Mouse (Mus musculus) adrenal gland, postnatal 0 days (tissue): ENCODE data around the gene Col12a1. TPM values are rescaled to one million over a fixed set of nuclear protein-coding genes. Genes with fewer than 3 reads are reported as not detected.

Source experiments
- polyA plus RNA-seq: library from polyadenylated mRNA; unstranded; fragments of >200 nt; fragmentation: Nextera tagmentation; extraction: Ambion mirVana; gene quantifications from 2 replicates; pipeline ENCODE4 v1.2.1, GENCODE M21; 2015

The Col12a1 gene
- 55.4 and 110 TPM in 2 replicates for polyA plus RNA-seq

DNA sequence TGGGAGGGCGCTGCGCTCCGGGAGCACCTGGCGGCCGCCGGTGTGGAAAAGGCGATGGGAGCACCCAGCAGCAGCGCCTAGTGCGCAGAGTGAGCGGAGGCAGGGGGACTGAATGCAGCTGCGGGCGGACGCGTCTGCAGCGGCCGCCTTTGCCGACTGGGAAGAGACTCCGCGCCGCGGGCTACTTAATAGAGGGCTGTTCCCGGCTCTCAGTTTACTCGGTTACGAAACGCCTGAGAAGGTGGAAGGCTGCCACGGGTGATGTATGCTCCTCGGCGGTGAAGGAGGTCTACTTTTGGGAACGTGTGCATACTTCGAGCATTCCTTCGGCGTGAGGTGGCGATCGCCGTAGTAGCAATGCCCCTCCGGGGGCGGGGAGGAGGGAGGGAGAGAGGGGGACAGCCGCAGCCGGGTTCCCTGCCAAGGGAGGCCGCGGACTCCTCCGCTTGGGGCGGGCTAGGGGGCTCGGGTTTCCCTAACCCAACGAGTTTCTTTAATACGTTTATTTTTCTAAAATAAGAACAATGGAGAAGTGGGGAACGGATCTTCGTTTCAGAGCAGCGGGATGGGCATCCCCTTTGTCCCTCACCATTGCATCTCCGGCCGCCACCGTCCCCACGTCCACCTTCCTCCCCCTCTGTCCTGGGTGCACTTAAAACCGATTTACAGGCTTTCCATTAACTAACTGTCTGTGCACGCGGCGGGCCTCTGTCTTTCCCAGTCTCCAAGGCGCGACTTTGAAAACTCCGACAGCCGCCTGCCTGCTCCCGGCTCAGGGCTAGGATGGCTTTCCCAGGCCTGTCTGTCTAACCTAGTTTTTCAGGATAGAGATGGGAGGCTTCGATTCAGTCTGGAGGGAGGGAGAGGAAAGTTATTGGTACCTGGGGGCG, at the start of gene Col12a1:
Col12a1 (minus strand) TSS at position 351 of the 890 bp plus-strand sequence.

DNA sequence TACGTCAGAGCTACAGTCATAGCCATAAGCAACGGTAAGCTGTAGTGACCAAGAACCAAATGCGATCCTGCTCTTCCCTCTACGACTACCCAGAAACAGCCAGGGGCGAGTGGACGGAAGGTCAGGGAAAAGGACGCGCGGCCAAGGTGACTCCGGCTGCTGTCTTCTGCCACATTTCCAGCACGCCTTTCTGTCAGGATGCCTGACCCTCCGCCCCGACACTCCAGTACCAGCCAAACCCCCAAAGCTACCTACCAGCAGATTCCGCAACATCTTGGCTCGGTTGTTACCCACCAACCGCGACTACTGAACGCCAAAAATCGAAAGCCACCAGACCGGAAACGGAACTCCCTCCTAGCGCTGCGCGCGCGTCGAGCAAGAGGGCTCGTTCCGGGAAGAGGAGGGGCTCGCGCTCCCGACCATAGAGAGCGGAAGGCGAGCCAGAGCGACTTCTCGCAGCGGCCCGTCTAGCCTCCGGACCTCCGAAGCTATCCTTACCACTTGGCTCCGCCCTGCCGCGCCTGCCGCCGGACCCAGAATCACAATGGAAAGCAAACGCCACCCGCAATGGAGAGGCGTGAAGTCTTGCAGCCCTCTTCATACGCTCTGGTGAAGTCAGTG, 40.9 kb upstream of the Col12a1 start, which contains the start of gene Cox7a2:
Cox7a2 (minus strand) TSS at position 494 of the 621 bp plus-strand sequence.

Other genes starting within 250 kb of the Col12a1 start
- gene Cox7a2, start 41.0 kb upstream of the Col12a1 start, polyA plus RNA-seq, result 1,409 and 3,037 TPM in 2 replicates
- 81.2 and 92.7 TPM in 2 replicates for gene Tmem30a, start 74.7 kb upstream of the Col12a1 start, polyA plus RNA-seq